Mouse (Mus musculus): Measurements from ENCODE around the gene Slc9a1.

GRCm38 (mm10) chr4:133337833-133338520, 31.5 kb upstream of the Slc9a1 start:
- TF ChIP-seq POLR2A (IDR thresholded peaks at IDR 0.05; ENCODE audit: control insufficient read depth, low read depth, low read length): no peak
- TF ChIP-seq CTCF (IDR thresholded peaks at IDR 0.05; ENCODE audit: control insufficient read depth, insufficient read depth, insufficient replicate concordance, low read depth, low read length): no peak

All from testis, adult 2 months (tissue).